Mouse (Mus musculus): ENCODE data around the gene Pcdh7. TPM values are rescaled to one million over a fixed set of nuclear protein-coding genes. Genes with fewer than 3 reads are reported as not detected.

Pcdh7 gene
- total RNA-seq, 4 experiments from 2014 or later: 135 to 161 (median 146) TPM

DNA sequence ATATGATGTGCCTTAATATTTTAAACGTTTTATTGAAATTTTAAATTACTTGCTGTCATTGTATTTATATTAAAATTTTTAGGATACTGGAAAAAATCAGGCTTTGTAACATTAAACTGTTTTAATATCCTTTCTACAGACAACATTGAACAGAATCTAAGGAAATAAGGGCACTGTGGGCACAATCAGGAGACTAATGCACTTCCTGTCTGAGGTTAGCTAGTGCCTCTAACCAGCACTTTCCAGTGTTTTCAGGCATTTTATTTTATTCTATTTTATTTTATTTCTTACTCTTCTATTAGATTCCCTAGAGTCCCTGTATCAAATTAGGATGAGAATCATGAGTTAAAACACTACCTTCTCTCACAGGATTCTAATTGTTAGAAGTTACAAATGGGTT is 28.1 kb downstream of the Pcdh7 start:
- DNase-seq (ENCODE audit: low spot score in 2 of 2): no peak

DNA sequence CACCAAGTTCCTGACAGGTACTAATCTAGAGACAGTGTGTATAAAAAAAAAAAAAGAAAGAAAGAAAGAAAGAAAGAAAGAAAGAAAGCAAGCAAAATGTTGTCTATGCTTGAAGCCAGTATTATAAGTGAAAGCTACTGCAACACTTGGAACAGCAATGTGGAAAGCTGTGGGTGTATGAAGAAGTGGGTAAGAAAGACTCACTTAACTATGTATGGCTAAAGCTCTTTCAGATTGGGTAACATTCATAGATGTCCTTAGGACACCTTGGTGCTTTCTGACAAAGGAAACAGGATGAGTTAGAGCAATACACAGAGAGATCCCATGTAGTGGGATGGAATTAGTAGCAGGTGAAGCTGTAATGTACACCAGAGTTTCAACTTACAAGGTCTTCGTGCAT is 32.6 kb downstream of the Pcdh7 start:
- no peak for DNase-seq (ENCODE audit: low spot score in 2 of 2)

- DNase-seq (ENCODE audit: low spot score in 2 of 2): peak in 1 of 2 experiments; percentile 34
These were observed 38.0 kb downstream of the Pcdh7 start for GRCm38 (mm10) chr5:57755791-57756190.

DNA sequence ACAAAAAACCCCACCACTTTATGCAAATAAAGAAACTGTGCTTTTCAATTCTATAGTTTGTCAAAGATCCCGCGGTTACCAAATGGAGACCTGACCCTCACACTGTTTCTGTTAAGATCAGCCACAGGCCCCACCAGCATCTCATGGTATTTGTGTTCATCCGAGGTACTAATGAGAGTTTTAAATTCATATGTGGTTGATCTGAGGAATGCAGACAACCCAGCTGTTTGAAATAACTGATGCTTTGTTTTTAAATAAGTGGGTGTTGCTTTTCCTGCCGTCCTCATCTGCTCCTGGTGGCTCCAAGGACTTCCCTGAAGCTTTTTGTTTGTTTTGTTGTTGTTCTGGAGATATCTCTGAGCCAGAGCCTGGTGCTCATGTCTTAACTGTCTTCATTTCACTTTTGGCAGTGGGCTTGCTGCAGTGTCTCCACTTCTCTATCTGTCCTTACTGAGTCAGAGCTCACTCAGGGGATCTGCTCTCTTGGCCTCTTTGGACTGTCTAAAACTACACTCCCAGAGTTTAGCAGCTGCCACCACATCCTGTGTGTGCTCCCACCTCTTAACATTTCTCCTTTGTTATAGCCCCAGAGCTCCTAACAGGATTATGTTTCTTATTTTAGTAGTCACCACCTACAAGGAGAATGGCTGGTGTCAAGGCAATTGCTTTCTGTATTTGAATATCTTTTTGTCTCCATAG is 39.1 kb downstream of the Pcdh7 start:
- DNase-seq (ENCODE audit: low spot score in 2 of 2): no peak

DNA sequence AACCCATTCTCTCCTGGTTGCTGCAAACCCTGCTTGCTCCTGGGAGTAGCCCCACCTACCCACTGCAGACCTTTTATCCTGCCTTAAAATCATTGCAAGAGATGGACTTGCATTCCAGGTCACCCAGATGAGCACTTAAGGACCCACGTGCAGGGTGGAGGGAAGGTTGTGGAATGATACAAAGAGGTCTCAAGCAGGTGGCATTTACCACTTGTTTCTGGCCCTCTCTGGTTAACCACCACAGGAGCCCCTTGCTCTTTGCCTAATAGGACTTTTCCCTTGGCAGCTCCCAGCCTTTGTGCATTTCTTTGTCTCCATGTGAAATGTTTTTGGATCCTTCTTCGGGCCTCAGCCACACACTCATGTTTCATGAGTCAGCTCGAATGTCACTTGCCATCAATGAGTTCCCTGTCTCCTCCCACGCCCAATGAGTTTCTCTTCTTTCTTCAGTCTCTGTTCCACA is 39.7 kb downstream of the Pcdh7 start:
- no peak for DNase-seq (ENCODE audit: low spot score in 2 of 2)

DNA sequence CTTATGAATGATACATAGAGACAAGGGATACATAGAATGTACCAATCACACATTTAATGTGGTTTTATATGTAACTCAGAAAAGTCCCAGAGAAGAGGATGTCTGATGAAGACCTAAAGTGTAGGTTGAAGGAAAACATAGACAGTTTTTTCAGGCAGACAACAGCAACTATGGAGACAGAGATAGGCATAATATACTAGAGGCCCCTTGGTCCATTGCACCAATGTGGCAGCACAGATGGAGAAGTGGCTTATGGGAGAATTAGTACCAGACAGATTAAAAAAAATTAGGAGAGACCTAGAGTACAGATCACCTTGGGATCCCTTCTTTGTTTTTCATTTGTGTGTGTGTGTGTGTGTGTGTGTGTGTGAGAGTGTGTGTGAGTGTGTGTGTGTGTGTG is 41.2 kb downstream of the Pcdh7 start:
- DNase-seq (ENCODE audit: low spot score in 2 of 2): no peak

GRCm38 (mm10) chr5:57760069-57761063 is 42.6 kb downstream of the Pcdh7 start:
- no peak for DNase-seq (ENCODE audit: low spot score in 2 of 2)

DNA sequence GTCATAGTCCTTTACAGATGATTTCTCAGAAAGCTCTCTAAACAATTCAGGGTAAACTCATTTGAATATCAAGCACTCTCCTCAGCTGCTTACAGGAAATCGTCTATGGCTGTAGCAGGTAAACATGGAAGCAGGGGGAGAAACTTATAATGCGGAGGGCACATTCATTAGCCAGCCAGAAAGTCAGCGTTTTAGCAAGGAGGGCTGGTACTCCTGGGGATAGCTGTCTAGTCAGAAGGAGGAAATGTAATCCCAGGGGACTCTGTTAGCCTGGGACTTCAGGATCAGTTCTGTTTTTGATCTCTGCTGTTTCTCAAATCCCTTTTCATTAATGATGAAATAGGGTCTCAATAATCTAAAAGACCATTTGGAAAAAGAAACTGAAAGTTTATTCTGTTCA is 47.6 kb downstream of the Pcdh7 start:
- DNase-seq (ENCODE audit: low spot score in 2 of 2): no peak

- DNase-seq (ENCODE audit: low spot score in 2 of 2): no peak
These were observed 49.6 kb downstream of the Pcdh7 start for GRCm38 (mm10) chr5:57767346-57767745.

- no peak for DNase-seq (ENCODE audit: low spot score in 2 of 2)
These were observed 50.8 kb downstream of the Pcdh7 start for GRCm38 (mm10) chr5:57768469-57769022.

DNA sequence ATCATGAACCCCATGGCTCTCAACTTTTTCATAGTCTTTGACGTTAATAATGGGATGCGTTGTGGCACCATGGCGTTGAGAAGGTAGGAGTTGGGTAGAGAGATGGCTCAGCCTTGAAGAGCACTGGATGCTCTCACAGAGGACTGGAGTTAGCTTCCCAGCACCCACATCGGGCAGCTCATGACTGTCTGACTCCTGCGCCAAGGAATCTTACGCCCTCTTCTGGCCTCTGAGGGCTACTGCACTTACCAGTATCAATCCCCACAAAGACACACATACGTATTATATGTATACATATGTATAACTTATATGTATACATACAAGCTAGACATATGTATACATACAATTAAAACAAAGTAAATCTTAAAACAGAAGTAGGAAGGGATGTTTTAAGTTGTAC is 51.9 kb downstream of the Pcdh7 start:
- no peak for DNase-seq (ENCODE audit: low spot score in 2 of 2)

DNA sequence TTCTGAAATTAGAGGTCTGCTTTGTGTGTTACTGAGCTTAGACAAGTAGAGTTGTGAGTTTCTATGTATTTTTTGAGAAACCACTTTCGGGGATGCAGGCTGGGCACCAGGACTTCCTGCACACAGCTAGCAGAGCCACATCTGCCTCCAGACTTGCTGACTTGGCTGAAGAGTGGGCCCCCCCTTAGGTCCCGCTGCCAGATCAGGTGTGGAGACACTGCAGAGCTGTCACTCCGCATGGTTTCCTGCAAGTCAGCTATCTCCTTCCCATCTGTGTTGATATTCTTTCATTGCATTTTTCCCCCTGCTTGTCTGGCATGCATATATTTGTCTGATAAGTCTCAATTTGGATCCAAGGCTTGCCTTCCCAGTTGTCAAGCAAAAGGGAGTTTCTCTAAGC is 52.6 kb downstream of the Pcdh7 start:
- DNase-seq (ENCODE audit: low spot score in 2 of 2): no peak

GRCm38 (mm10) chr5:57771122-57771521 is 53.4 kb downstream of the Pcdh7 start:
- DNase-seq (ENCODE audit: low spot score in 2 of 2): no peak

GRCm38 (mm10) chr5:57772711-57773110 is 54.9 kb downstream of the Pcdh7 start:
- DNase-seq (ENCODE audit: low spot score in 2 of 2): no peak

DNA sequence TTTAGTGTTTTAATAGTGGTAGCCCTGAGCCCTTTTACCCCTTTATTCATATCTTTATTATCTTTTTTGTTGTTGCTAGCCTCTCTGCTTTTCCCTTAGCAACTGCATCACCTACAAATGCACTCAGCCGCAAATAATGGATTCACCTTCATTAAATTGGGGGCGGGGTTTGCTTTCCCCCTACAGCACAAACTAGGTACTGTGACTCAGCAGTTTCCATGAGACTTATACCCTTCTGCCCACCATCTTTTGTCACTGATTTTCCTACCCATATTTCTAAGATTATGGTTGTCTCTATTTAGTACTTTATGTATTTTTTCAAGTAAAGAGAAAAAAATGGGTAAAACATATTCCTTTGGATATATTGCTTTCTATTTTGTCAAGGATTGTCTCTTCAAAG is 56.7 kb downstream of the Pcdh7 start:
- DNase-seq (ENCODE audit: low spot score in 2 of 2): no peak

- DNase-seq (ENCODE audit: low spot score in 2 of 2): no peak
These were observed 60.3 kb downstream of the Pcdh7 start for GRCm38 (mm10) chr5:57778093-57778492.

GRCm38 (mm10) chr5:57779951-57780350 is 62.2 kb downstream of the Pcdh7 start:
- no peak for DNase-seq (ENCODE audit: low spot score in 2 of 2)

DNA sequence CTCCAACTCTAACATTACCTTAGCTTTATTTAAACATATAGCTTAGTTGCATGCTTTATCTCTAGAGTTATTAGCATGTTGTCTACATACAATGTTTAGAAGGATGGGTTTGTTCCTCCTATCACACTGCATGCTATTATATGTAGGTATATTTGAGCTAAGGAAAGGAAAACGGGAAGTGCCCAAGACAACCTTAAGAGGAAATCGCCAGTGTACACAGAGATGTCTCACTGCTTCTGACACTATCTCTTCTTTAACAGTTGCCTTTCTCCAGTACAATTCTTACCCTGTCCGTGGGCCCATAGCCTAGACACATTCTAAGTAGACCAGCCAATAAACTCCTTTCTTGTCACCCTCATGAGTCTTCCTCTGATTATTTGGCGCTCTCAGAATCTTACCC is 62.8 kb downstream of the Pcdh7 start:
- no peak for DNase-seq (ENCODE audit: low spot score in 2 of 2)

DNA sequence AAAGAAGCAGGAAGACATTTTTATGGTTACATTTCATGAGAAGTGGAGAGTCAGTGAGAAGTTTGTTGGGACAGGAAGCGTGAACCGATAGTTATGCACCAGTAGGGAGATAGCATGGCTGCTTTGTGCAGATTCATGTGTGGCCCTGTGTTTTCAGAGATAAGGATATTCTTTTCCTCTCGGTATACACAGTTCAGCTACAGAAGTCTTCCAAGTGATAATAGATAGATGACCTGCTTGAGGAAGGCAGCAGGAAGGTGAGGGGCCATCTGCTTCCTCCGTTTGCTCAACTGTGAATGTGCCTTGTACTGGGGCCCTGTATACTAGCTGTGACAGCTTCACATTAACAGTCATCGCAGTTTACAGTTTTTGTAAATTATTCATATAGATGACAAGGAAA is 64.2 kb downstream of the Pcdh7 start:
- no peak for DNase-seq (ENCODE audit: low spot score in 2 of 2)

- DNase-seq (ENCODE audit: low spot score in 2 of 2): no peak
These were observed 64.8 kb downstream of the Pcdh7 start for GRCm38 (mm10) chr5:57782546-57782945.

DNA sequence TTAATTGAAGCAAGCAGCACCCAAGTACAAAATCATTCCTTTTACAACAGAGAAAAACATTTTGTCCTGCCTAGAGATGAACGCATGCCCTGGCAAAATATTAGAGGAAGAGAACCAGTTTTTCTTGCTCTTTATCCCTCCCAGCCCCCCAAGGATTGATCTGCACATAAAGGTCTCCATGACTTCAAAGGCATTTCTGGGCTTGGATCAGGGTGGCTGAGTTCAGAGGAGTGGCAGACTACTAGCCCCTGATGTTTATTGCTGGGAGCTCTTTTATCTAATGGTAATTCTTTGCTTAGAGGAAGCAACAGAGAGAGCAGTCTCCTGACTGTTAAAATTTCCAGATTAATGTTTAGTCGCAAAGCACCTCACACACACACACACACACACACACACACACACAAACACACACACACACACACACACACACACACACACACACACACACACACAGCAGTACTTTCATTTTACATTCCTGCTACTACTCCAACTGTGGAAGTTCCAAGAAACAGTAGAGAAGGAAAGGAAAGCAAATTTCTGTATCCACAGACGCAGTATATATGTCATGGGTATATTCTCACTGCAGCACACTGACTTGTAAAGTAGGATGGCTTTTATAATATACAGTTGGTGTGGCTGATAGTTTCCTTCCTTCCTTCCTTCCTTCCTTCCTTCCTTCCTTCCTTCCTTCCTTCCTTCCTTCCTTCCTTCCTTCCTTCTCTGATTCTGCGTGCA is 71.2 kb downstream of the Pcdh7 start:
- no peak for DNase-seq (ENCODE audit: low spot score in 2 of 2)
